Mouse (Mus musculus): Measurements from ENCODE around the gene Lin7c. TPM values are rescaled to one million over a fixed set of nuclear protein-coding genes. Genes with fewer than 3 reads are reported as not detected.

Gene Lin7c
- total RNA-seq, 2 experiments from 2014 or later, result 93.3 to 93.8 TPM

DNA sequence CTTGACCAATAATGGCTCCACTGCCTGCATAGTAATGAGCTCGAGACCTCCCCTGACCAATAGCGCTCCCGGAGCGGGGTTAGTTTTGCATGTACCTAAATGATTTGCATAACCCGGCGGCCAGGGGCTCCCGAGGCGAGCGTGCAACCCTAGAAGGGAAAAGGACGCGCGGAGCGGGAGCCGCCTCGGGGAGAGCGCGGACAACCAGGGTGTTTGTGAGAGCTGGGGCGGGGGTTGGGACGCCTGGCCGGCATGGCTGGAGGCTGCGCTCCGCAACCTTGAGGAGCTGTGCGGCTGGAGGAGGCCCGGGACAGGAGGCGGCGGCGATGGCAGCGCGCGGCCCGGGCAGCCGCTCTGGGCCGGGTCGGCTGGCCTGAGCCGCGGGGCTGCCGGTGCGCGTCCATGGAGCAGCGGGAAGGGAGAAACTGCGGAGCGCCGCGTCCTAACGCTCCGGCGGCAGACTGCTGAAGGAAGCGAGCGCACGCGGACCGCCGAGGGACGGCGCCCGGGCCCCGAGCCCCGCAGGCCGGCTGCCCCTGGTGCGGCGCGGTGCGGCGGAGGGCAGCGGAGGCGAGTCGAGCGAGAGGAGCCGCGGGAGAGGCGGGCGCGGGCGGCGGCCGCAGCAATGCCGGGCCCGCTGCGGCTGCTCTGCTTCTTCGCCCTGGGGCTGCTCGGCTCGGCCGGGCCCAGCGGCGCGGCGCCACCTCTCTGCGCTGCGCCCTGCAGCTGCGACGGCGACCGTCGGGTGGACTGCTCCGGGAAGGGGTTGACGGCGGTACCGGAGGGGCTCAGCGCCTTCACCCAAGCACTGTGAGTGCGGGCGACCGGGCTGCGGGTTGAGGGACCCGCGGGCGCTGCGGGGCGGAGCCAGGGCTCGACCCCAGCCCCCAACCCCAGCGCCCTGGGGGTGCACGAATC lies 27.1 kb downstream of the Lin7c start, which contains the start of gene Lgr4:
Gene Lgr4 (plus strand): TSS at position 152 of the 918 bp plus-strand sequence.
- DNase-seq, result peak; percentile 97 to 98

DNA sequence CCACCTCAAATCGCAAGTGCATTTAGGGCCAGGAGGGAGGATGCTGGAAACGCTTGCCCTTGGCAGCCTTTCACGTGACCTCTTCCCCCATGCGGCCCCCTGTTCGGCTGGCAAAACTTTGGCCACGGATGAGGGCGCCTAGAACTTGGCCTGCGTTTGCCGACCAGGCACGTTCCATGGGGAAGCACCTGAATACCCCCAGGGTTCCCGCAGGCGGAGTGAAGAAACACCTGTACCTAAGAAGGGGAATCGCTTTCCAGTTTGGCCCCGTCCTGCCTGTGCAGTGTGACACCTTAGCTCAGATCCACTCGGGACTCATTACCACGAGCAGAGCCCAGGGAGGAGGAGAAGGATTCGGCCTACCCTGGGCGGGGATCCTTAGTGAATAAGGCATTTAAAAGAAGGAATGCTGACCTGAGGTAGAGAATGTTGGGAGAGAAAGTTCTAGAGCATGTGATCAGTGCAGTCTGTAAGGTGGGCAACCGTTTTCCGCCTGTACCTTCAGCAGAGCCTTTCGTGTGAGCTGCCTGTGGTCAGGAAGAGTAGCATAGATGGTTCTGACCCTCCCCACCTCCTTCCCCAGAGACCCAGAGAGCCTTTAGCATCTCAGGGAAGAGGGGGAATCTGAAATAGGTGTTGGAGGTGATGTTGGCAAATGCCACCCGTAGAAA lies 28.1 kb downstream of the Lin7c start:
- peak; percentile 54 to 68 for DNase-seq

DNA sequence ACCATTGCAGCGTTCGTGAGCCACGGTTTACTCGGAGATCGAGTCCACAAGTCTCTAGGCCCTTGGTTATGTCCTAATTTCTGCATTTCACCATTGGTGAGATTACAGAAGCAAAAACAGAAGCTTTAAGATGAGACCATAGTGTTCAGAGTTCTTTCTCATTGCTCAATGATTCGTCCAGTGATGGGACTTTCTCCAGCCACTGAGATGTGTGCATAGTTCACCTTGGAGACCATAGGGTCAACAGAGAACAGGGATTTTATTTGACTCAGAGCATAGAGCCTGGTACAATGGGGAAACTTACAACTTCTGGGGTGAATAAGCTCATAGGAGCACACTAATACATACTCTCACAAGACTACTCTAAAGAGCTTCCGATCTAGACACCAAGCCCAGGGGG lies 29.8 kb downstream of the Lin7c start:
- no peak for DNase-seq

DNA sequence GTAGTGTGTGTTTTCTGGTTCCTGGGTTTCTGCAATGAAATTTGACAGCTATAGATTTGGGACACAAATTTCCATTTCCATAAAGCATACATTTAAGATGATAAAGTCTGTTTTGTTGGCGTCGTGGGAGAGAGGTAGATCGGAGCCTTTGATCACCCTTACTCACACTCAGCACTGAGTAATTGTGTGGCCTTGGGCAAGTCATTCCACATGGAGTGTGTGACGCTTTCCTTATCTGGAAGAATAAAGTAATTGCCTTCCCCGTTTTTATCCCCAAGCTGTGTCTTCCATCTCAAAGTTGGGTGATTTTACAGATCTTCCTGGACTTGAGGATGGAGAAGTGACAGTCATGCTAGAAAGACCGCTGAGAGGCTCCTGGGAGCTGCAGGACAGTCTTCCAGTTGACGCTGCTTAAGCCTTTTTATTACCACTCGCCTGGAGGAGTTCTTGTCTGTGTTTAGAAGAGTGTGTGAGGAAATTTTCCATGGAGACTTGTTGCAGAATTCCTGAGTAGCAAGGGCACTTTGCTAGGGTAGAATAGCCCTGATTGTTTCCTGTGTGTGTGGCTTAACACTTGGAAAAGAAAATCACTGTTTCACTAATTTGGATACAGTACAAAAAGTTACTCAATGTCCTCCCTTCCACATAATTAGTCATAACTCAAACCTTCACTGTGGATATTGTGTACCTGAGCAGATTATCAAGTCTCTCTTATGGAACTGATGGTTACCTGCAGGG lies 30.8 kb downstream of the Lin7c start:
- DNase-seq, result peak; percentile 51 to 59

DNA sequence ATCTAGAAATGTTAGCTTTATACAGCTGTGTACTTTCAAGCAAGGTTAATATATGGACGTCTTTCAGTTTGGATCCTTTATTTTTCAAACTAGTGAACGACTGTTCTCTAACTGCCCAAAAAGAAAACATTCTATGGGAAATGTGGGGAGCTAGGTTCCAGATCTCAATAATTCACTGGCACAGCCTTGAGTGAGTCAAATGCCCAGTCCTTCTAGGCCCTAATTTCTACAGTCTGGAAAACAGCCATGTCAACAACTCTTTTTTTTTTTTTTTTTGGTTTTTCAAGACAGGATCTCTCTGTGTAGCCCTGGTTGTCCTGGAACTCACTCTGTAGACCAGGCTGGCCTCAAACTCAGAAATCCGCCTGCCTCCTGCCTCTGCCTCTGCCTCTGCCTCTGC lies 31.7 kb downstream of the Lin7c start:
- DNase-seq, result no peak

DNA sequence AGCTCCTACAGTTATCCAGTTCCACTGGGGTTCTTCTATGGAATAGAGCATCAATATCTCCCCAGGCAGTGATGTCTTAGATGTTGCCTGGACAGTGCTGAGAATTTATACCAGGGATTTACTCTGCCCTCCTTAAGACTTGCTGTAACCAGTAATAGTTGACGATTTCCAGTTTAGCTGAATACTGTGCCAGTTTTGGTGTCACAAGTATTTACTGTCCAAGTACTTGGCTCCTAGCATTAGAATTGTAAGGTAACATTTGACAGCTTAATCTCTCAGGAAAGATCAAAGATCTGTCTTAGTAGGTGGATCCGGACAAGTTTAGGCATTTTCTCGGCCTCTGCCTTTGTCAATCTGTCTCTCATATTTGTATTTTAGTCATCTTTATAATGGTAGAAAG lies 32.4 kb downstream of the Lin7c start:
- DNase-seq, result no peak

DNA sequence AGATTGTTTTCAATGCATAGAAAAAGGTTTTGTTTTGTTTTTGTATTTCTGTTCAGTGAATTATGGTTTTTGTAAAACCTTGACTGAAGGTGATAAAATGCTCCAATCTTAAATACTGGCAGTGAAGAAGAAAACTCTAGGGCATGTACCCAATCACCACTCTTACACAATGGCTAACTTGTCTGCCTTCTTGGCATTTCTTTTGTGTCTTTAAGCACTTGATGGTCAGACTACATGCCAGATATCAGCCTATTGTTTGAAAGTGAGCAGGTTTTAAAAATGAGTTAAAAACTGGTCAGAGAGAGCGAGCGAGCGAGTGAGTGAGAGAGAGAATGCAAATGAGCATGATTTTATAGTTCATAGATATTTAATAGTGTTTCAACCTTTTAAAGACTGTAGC lies 33.3 kb downstream of the Lin7c start:
- DNase-seq, result no peak

DNA sequence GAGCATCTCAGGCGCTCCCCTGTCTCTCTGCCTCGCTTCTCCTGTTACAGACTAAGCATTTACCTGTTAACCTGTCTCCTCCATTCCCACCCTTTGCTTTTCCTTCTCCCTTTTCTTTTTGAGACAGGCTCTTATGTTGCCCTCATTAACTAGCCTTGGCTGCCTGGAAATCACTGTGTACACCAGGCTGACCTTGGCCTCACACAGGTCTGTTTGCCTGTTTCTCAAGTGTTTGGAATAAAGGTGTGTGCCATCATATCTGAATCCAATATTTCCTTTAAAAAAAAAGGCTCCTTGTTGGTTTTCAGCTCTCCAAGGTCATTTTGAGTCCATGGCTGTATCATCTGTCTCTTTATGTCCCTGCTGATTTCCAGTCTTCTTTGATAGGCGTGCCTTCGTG lies 36.3 kb downstream of the Lin7c start:
- DNase-seq, result no peak

DNA sequence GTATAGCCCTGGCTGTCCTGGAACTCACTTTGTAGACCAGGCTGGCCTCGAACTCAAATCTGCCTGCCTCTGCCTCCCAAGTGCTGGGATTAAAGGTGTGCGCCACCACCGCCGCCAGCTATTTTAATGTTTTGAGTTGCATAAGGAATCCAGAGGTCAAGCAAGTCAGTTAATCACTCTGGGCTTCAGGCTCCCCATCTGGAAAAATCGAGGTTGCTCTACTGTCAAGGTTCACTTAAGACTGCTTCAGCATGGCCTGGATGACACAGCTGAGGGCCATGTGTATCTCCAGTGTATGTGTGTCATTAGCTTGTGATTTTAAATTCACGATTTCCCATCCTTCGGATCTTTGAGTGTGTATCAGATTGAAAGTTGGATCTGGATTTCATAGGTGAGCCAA lies 36.8 kb downstream of the Lin7c start:
- no peak for DNase-seq

DNA sequence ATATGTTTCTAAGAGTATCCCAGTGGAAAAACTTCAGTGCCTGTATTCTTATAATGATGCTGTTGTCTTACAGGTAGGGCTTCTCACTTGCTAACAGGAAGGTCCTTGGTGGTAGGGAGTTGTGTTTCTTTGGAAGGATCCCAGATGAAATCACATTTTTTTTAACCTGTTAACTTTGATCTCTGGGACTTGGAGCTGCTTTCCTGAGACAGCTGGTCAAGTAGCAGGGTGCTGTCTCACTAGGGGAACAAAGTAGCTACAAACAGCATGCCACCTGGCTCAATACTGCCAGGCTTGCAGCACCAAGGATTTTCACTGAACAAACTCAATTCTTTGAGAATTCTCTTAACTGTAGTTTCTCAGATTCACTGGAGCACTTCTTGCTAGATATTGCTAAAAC lies 37.2 kb downstream of the Lin7c start:
- DNase-seq, result no peak

DNA sequence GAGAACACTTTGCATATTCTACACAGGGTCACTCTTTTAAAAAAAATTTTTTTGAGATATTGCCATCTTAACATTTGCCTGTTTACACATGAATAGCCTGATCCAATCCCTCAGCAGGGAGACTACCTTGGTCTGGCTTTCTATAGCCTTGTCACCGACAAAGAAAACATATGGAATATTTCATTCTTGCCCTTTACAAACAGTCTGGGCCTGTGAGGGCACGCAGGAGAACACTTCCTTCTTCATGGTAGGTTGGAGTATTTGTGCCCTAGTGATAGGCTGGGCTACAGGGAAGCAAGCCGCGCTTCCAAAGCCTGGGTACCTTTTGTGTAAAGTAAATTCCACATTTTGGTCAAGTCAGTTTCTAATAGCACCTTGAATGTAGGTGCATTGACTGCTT lies 38.1 kb downstream of the Lin7c start:
- DNase-seq, result no peak

DNA sequence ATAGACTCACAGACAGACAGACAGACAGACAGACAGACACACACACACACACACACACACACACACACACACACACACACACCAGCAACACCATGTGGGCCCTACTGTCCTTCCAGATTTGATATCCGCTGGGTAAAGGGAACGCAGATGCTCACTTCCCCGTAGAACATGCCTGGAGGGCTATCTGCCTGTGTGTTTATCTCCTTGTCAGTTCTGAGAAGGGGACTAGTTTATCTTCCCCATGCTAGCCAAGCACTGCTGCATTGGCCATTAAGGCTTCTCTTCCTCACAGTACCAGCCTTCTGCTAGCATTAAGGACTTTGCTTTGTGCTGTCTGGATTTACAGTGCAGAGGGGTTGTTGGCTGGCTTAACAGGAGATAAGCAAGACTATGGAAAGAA lies 38.6 kb downstream of the Lin7c start:
- DNase-seq, result no peak

DNA sequence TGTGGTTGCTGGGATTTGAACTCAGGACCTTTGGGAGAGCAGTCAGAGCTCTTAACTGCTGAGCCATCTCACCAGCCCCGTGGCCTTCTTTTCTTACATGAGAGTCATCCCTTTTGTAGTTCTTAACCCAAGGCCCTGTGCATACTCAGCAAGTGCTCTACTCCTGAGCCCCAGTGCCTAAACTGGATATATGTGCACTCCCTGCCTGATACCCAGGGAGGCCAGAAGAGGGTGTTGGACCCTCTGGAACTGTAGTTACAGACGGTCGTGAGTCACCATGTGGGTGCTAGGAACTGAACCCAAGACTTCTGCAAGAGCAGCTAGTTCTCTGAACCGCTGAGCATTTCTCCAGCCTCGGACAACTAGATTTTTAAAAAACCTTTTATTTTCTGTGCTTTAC lies 39.7 kb downstream of the Lin7c start:
- DNase-seq, result no peak

DNA sequence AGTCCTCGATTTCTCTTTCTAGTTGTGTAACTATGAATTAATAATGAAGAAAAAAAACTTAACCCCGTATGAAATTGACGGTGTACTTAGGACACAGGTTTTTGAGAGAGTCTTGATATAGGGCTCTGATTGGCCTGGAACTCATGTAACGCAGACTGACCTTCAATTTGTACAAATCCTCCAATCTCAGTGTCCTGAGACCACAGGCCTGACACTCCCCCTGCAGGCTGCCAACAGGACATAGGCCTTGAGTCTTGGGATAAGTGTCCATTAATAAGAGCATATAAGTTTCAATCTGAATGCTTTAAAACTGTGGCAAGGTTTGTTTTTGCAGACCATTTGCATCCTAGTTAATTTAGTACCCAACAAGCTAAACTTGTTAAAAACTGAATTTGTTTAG lies 40.1 kb downstream of the Lin7c start:
- peak; percentile 43 to 59 for DNase-seq

DNA sequence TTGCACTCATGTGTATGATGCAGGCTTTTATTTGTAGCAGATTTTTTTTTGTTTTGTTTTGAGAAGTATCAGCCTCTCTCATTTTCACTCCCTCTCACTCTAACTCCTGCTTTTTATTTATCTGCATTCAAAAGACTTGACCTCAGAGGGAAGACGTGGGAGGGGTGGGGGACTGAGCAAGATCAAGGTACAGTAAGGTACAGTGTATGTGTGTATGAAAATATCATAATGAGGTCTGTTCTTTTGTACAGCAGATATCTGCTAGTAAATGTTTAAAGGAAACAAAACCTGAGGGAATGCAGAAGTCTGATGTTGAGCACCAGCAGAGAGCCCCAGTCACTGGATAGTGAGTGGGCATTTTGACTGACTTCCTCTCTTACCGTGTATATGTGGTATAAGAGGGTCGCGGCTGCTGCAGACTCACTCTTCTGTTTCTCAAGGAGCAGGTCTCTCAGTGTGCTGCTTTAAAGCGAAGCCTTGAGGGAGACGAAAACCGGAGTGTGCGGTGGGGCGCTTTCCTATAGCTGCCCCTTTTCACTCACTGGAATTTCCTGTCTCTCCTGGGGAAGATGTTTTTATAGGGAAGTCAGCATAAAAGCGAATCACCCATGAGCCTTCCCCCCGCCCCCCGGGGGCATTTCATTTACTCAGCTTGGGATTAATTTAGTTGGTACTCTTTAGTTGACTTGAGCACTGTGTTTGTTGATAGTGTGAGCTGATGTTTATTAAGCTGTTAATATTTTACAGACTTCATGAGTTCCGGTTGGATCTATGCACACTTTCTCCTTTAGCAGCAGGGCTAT lies 41.5 kb downstream of the Lin7c start:
- DNase-seq, result no peak

DNA sequence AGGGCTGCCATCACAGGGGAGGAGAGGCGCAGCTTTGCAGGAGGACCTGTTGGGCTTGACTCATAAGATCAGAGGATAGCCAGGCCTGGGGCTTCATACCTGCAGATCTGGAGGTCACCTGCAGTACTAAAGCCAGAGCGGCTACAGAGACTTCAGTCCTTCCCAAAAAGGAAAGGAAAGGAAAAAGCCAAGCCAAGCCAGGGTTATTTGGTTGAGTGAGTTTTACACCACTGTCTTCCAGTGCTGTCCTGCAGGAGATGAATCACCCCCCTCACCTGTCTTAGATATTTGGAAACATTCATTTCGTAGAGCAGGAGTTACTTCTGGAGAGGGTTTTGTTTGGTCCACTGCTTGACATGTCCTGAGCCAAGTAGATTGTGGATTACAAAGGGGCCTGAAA lies 42.5 kb downstream of the Lin7c start:
- DNase-seq, result no peak

DNA sequence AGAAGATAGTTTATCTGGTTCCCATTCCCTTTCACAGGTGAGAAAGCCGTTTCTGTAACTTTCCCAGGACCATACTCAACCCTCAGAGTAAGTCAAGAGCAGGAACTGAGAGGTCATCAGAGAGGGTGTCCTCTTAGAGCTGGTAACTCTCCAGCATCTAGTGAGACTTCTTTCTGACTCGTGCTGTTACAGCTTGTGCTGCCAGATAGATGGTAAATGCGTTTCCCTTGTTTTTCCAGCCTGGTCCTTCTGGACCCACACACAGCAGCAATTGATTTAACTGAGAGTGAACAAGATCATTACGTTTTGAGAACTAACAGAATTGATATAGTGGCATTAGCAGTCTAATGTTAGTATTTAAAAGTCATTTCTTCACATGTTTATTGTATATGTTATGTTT lies 43.4 kb downstream of the Lin7c start:
- no peak for DNase-seq

DNA sequence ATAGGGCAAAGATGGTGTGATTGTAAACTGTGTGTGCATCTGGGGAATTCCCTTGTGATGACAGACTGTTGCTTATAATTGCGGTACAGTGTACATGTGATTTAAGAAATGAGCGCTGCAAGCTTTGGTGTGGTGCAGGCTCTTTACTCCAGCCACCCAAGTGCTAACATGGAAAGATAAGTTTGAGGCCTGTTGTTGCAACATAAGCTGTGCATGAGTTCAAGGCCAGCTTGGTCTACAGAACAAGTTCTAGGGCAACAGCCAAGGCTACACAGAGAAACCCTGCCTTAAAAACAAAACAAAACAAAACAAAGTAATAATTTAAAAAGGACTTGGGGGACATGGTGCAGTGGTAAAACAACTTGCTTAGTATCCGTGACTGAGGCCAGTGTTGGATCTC lies 44.5 kb downstream of the Lin7c start:
- DNase-seq, result peak; percentile 41 to 60

DNA sequence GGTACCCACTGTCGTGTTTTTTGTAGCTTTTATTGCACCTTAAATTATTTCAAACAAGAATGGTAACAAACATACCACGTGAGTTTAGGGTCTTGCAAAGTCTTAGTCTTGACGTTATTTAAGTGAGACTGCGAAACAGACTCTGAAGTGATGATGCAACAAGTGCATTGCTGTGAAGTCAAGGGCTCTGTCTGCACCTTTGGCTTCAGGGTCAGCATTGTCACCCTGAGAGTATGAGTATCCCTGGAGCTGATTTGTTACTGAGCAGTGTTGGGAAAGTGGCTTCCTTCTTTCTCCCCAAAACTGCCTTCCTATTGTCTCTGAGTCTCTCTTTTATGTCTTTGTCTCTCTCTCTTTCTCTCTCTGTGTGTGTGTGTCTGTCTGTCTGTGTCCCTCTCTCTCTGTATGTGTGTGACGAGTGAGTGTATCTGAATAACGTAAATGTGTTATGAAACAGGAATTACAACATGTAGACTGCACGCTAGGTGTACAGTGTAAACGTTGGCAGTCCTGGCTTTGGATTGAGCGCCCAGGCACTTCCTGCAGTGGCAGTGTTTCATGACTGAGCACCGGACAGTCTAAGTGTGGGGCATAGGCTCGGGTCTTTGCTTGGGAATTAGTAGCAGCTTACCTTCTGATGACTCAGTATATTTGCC lies 45.2 kb downstream of the Lin7c start:
- no peak for DNase-seq

DNA sequence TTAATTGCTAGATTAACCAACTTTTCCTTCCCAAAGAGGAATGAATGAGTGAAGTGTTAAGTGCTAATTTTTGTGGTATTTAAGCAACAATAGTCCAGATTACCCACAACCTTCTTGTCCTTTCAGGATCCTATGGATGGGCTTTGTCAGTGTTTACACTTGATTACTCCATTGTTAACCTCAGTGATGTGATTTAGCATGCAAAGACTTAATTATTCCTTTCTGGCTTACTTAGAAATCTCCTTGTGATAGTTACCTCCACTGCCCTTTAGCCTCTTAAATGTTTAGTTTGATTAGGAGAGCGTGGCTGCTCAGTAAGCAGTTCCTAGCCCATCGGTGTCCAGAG lies 45.7 kb downstream of the Lin7c start:
- DNase-seq, result no peak

DNA sequence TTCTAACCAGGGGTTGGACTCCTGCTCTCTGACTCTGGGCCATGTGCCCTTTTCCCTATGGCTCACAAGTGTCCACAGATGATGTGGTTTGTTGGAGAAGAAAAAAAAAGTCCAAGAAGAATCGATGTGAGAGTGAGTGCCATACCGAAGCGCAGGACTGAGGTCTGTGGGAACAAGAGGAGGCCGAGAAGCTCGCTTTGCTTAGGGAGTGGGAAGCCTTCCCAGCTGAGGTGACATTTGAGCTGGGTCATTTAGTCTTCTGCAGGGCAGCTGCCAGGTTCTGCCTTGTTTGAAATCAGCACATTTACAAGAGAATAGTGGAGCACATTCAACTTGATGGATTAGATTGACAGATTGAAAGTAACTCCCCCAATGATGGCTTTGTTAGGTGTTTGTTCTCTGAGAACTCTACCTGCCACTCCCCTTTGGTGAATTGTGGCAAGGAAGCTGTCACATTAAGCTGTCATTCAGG lies 51.4 kb downstream of the Lin7c start:
- DNase-seq, result no peak

Measured in adrenal gland, postnatal 36 days (tissue).